Mouse (Mus musculus) heart, embryonic 14.5 days (tissue): ENCODE data around the gene Herc6. TPM values are rescaled to one million over a fixed set of nuclear protein-coding genes. Genes with fewer than 3 reads are reported as not detected.
A peak's percentile ranks its signal among the peaks of the same experiment; 100 is the strongest.

ENCODE experiments used
- ATAC-seq: fragments of 200-750 bp; cut with Nextera tagmentation; 2 replicates; pipeline ENCODE4 v1.8.0; 2017; ENCODE audit warnings: low read depth, moderate TSS enrichment; ENCODE audit not compliant: insufficient number of reproducible peaks, insufficient read depth, low FRiP score
- H3K27ac ChIP-seq, 2 experiments: fragments of 200-500 bp in 1 of 2; fragments of 300-500 bp in 1 of 2; sonication (generic) in 1 of 2; replicated peaks in 1 of 2; 2 replicates each; pipeline ENCODE4 v1.5.1; 2012 to 2014; ENCODE audit warnings: low read depth in 2 of 2, low read length in 2 of 2, control low read depth in 1 of 2, mild to moderate bottlenecking in 1 of 2, mixed read lengths in 1 of 2; ENCODE audit not compliant: control insufficient read depth in 1 of 2, insufficient read depth in 1 of 2
- H3K27me3 ChIP-seq: fragments of 300-500 bp; sonication (generic); 2 replicates; pipeline ENCODE4 v1.6.1; 2014; ENCODE audit warnings: mild to moderate bottlenecking, low read length, control low read depth; ENCODE audit not compliant: control insufficient read depth, insufficient read depth
- H3K36me3 ChIP-seq: fragments of 300-500 bp; sonication (generic); 2 replicates; pipeline ENCODE4 v1.6.1; 2014; ENCODE audit warnings: mild to moderate bottlenecking, control low read depth, low read length, mixed read lengths; ENCODE audit not compliant: control insufficient read depth, insufficient read depth
- H3K4me1 ChIP-seq, 2 experiments: fragments of 200-500 bp in 1 of 2; fragments of 300-500 bp in 1 of 2; sonication (generic) in 1 of 2; 2 replicates each; pipeline ENCODE4 v1.6.1; 2012 to 2014; ENCODE audit warnings: low read length in 2 of 2, control low read depth in 1 of 2, mixed read lengths in 1 of 2; ENCODE audit not compliant: control insufficient read depth in 2 of 2, insufficient read depth in 2 of 2
- H3K4me2 ChIP-seq: fragments of 300-500 bp; sonication (generic); 2 replicates; pipeline ENCODE4 v1.6.1; 2014; ENCODE audit warnings: mild to moderate bottlenecking, low read length
- H3K4me3 ChIP-seq, 2 experiments: fragments of 200-500 bp in 1 of 2; fragments of 300-500 bp in 1 of 2; sonication (generic) in 1 of 2; 2 replicates each; pipeline ENCODE4 v1.5.1; 2012 to 2014; ENCODE audit warnings: low read length in 2 of 2, mild to moderate bottlenecking in 2 of 2, control low read depth in 1 of 2, low read depth in 1 of 2, moderate library complexity in 1 of 2; ENCODE audit not compliant: control insufficient read depth in 1 of 2, insufficient read depth in 1 of 2
- H3K9ac ChIP-seq: fragments of 300-500 bp; sonication (generic); 2 replicates; pipeline ENCODE4 v1.6.1; 2014; ENCODE audit warnings: mild to moderate bottlenecking, low read length
- H3K9me3 ChIP-seq: fragments of 300-500 bp; sonication (generic); 2 replicates; pipeline ENCODE4 v1.6.1; 2016; ENCODE audit warnings: low read length, control low read depth; ENCODE audit not compliant: control insufficient read depth
- WGBS: fragments of 180-500 bp; shearing (Covaris S2); extraction: QIAGEN DNeasy Blood & Tissue Kit; methylation state at CpG from one replicate; pipeline ENCODE4 v1.1.7; 2014; 5-methylcytosine and 5-hydroxymethylcytosine counted together
- polyA plus RNA-seq: library from polyadenylated mRNA; unstranded; fragments of >200 nt; fragmentation: Nextera tagmentation; extraction: Ambion mirVana; gene quantifications from 2 replicates; pipeline ENCODE4 v1.2.1, GENCODE M21; 2014

Herc6 gene
- polyA plus RNA-seq, 1 experiment from 2014 or later = 5.3 TPM

DNA sequence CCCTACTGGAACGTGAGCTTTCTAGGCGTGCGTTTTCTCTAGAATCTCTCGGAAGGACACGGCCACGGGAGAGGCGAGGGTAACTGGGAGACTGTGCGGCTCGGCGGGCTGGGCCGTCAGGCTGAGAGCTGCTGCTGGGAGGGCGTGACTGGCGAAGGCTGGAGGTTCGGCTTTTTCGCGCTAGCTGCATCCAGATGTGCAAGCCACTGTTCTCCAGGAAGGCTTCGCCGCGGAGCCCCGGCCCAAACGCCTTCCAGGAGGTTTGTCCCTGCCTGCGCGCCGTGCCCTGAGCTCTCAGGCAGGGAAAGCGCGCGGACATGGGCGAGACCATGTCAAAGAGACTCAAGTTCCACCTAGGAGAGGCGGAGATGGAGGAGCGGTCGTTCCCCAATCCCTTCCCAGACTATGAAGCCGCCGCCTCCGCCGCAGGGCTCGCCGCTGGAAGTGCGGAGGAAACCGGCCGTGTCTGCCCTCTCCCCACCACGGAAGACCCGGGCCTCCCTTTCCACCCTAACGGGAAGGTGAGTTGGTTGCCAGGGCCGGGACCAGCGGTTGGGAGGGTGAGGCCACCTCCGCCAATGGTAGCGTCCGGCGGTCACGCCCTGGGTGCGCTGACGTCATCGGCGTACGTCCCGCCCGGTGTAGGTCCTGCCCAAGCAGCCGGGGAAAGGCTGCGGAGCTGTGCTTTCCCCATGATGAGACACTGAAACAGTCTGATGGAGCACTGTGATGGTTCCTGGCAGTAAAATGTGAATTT is 122.1 kb downstream of the Herc6 start:
- H3K27me3 ChIP-seq = no peaks in the 10 kb centered on the region
- H3K4me3 ChIP-seq = peak overlapping the region; percentile 83 to 95
- H3K27ac ChIP-seq = peak overlapping the region; percentile 96 to 98
- peak; percentile 99 for ATAC-seq
- peaks cover 2 to 12% of the 10 kb centered on the region in 2 experiments; a peak in 1 of 4 replicates for H3K4me1 ChIP-seq
- no peaks in the 10 kb centered on the region for H3K36me3 ChIP-seq
- no peaks in the 10 kb centered on the region for H3K9me3 ChIP-seq
- peak overlapping the region; percentile 92 for H3K9ac ChIP-seq
- under 1% methylated on average over 58 of the region's 59 CpGs for WGBS
- peak overlapping the region; percentile 85 for H3K4me2 ChIP-seq

DNA sequence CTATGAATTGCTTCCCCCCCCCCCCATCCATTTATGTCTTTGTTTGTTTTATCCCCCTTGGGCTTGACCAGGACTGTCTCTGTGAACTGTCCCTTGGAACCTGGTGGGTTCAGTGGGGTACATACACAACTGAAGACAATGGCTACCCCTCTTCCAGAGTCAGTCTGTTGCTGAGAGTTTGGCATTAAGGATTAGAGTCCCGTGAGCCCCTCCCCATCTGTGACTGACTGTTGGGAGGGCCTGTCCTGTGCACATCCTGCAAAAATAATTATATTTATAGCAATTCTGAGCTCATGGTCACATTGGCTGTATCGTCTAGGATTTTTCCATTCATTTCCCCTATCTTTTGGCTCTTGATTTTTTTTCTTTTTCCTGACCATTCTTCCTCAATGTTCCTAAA is 122.9 kb downstream of the Herc6 start:
- Histone ChIP-seq H3K4me2 (peak overlapping the region; percentile 85), H3K9me3 (no peaks in the 10 kb centered on the region), H3K4me1 (peaks cover 2 to 12% of the 10 kb centered on the region in 2 experiments; a peak in 1 of 4 replicates), H3K36me3 (no peaks in the 10 kb centered on the region), H3K27ac (peak overlapping the region; percentile 96 to 98), H3K9ac (peak overlapping the region; percentile 92), H3K4me3 (peak overlapping the region; percentile 83 to 95), H3K27me3 (no peaks in the 10 kb centered on the region)
- peak; percentile 15; the same call in 1 of the 2 replicates for ATAC-seq
- WGBS = 22% methylated on average over 2 of the region's 2 CpGs

DNA sequence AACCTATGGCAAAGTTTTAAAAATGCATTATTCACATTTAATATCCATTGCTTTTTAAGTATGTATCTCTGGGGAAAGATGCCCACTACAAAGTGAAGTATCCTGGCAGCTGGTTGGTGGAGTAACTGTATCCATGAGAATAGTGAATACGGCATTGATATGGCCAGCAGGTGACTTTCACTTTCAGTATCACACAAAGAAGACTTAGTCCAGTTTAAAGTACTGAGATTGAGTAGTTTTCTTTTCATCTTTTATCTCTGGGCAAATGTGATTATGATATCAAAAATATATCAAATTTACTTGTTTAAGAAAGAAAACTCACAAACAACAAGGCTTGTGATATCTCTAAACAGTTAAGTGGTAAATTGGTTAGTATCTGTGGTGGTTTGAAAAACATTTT is 125.9 kb downstream of the Herc6 start:
- no peak overlapping the region for H3K27ac ChIP-seq
- no peaks in the 10 kb centered on the region for H3K9me3 ChIP-seq
- 87% methylated on average over 1 of the region's 1 CpGs for WGBS
- no peak overlapping the region for H3K4me2 ChIP-seq
- no peak for ATAC-seq
- H3K4me1 ChIP-seq = peaks cover 2 to 10% of the 10 kb centered on the region in 2 experiments; a peak in 1 of 4 replicates
- H3K27me3 ChIP-seq = no peaks in the 10 kb centered on the region
- no peaks in the 10 kb centered on the region for H3K36me3 ChIP-seq
- H3K9ac ChIP-seq = no peak overlapping the region
- H3K4me3 ChIP-seq = no peak overlapping the region

DNA sequence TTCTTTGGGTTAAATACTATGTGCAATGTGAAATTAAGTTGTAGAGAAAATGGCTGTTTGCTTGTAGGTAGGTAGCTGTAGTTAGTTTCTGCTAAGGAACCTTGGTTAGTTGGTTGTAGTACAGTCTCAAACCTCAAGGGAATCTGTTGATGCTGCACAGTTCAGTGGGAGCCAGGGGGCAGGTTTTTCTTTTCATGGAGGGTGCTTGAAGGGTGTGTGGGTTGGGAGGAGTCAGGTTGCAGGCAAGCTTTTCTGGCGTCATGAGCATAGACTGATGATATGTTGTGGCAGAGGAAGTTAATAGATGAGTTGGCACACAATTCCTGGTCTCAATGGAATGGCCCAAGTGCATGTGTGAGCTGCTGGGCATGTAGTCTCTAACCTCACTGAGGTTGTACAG is 130.9 kb downstream of the Herc6 start:
- no peak overlapping the region for H3K4me3 ChIP-seq
- no peak overlapping the region for H3K4me2 ChIP-seq
- no peaks in the 10 kb centered on the region for H3K27me3 ChIP-seq
- no peak overlapping the region for H3K27ac ChIP-seq
- no peak for ATAC-seq
- H3K4me1 ChIP-seq = no peaks in the 10 kb centered on the region
- no peaks in the 10 kb centered on the region for H3K36me3 ChIP-seq
- no peaks in the 10 kb centered on the region for H3K9me3 ChIP-seq
- H3K9ac ChIP-seq = no peak overlapping the region
- 16% methylated on average over 1 of the region's 1 CpGs for WGBS

Other genes with a start within 250 kb of the Herc6 start
- not detected in 2 replicates for gene Vmn1r17, start 217.3 kb upstream of the Herc6 start, polyA plus RNA-seq
- gene Vmn1r18, start 185.2 kb upstream of the Herc6 start, polyA plus RNA-seq = not detected in 2 replicates
- not detected in 2 replicates for gene Vmn1r19, start 177.2 kb upstream of the Herc6 start, polyA plus RNA-seq
- gene Vmn1r20, start 152.1 kb upstream of the Herc6 start, polyA plus RNA-seq = not detected in 2 replicates
- gene Ppm1k, start 45.5 kb upstream of the Herc6 start, polyA plus RNA-seq = 17.1 and 17.2 TPM in 2 replicates
- 32.5 and 32.6 TPM in 2 replicates for gene Pyurf, start 111.1 kb downstream of the Herc6 start, polyA plus RNA-seq
- 18.4 and 20.3 TPM in 2 replicates for gene Lancl2, start 121.5 kb downstream of the Herc6 start, polyA plus RNA-seq
- gene Vopp1, start 244.2 kb downstream of the Herc6 start, polyA plus RNA-seq = 14.3 and 20.2 TPM in 2 replicates